Mouse (Mus musculus) liver, embryonic 11.5 days (tissue): ENCODE data around the gene Kpna6. TPM values are rescaled to one million over a fixed set of nuclear protein-coding genes. Genes with fewer than 3 reads are reported as not detected.

ENCODE experiments used
- ATAC-seq: fragments of 200-750 bp; cut with Nextera tagmentation; replicated peaks from 2 replicates; pipeline ENCODE4 v1.8.0; 2017; ENCODE audit warnings: moderate number of reproducible peaks, mild to moderate bottlenecking, moderate TSS enrichment, moderate library complexity; ENCODE audit not compliant: low FRiP score
- DNase-seq: peaks from one replicate; pipeline ENCODE4 v3.0.0-alpha.2; 2017; ENCODE audit warnings: low spot score
- H3K27ac ChIP-seq: fragments of 300-500 bp; sonication (generic); 2 replicates; pipeline ENCODE4 v1.5.1; 2014; ENCODE audit warnings: mild to moderate bottlenecking, low read depth, low read length, control low read depth
- H3K27me3 ChIP-seq: fragments of 300-500 bp; sonication (generic); replicated peaks from 2 replicates; pipeline ENCODE4 v1.6.1; 2014; ENCODE audit warnings: low read length, mixed read lengths; ENCODE audit not compliant: control insufficient read depth, insufficient read depth
- H3K36me3 ChIP-seq: fragments of 300-500 bp; sonication (generic); 2 replicates; pipeline ENCODE4 v1.6.1; 2014; ENCODE audit warnings: mild to moderate bottlenecking, low read length, moderate library complexity, mixed read lengths; ENCODE audit not compliant: control insufficient read depth, insufficient read depth
- H3K4me1 ChIP-seq: fragments of 300-500 bp; sonication (generic); replicated peaks from 2 replicates; pipeline ENCODE4 v1.6.1; 2014; ENCODE audit warnings: low read length, mixed read lengths; ENCODE audit not compliant: control insufficient read depth, insufficient read depth
- H3K4me2 ChIP-seq: fragments of 300-500 bp; sonication (generic); 2 replicates; pipeline ENCODE4 v1.6.1; 2014; ENCODE audit warnings: mild to moderate bottlenecking, control low read depth, moderate library complexity
- H3K4me3 ChIP-seq: fragments of 300-500 bp; sonication (generic); 2 replicates; pipeline ENCODE4 v1.5.1; 2014; ENCODE audit warnings: low read depth, low read length, control low read depth
- H3K9ac ChIP-seq: fragments of 300-500 bp; sonication (generic); 2 replicates; pipeline ENCODE4 v1.6.1; 2014; ENCODE audit warnings: low read depth, low read length, control low read depth
- H3K9me3 ChIP-seq: fragments of 300-500 bp; sonication (generic); 2 replicates; pipeline ENCODE4 v1.6.1; 2016; ENCODE audit warnings: low read length, inconsistent platforms, mixed read lengths; ENCODE audit not compliant: control insufficient read depth
- WGBS: fragments of 180-500 bp; shearing (Covaris S2); extraction: QIAGEN DNeasy Blood & Tissue Kit; methylation state at CpG from one replicate; pipeline ENCODE4 v1.1.7; 2014; 5-methylcytosine and 5-hydroxymethylcytosine counted together
- polyA plus RNA-seq: library from polyadenylated mRNA; unstranded; fragments of >200 nt; fragmentation: Nextera tagmentation; extraction: Ambion mirVana; gene quantifications from 2 replicates; pipeline ENCODE4 v1.2.1, GENCODE M21; 2014

The Kpna6 gene
- polyA plus RNA-seq, 1 experiment from 2014 or later: 11.7 TPM

DNA sequence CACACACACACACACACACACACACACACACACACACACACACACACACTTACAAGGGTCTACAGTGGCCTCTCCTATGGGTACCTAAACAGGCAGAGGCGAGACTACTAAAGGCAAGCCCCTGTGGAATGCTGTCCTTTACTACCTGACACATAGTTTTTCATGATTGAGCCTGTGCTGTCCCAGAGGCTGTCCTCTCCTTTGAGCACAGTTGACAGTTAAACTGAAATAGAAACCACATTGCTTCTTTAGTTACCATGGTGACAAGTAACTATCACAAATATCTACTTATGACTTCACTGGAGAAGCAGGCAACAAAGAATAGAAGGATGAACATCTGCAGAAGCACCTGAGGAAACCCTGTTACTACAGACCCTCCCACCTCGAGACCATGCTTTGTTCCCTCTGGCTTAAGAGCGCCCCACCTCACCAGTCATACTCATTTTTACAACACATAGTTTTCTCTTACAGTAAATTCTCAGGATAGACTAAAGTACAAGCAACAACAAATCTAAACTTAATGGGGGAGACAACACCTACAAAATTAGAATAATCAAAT lies 10.2 kb downstream of the Kpna6 start:
- Histone ChIP-seq H3K27me3 (no peaks in the 10 kb centered on the region), H3K4me1 (no peaks in the 10 kb centered on the region), H3K27ac (no peak overlapping the region), H3K4me2 (no peak overlapping the region), H3K9ac (no peak overlapping the region), H3K9me3 (no peaks in the 10 kb centered on the region), H3K36me3 (peaks cover 25% of the 10 kb centered on the region), H3K4me3 (no peak overlapping the region)
- DNase-seq (no peak), ATAC-seq (no peak)
- 88% methylated on average over 3 of the region's 3 CpGs for WGBS

DNA sequence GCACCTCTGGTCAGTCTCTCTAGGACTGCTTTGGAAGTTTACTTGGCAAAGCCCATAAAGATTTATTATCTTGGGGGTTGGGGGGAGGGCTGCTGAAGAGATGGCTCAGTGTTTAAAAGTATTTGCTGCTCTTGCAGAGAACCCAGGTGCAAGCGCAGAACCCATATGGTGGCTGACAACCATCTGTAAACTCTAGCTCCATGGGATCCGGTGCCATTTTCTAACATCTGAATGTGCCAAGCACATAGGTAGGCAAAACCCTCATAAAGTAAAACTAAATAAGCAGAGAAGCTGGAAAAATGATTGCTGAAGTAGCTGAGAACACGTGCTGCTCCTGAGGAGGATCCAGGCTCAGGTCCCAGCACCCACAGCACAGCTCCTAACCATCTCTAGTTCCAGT lies 11.0 kb downstream of the Kpna6 start:
- Histone ChIP-seq H3K27me3 (no peaks in the 10 kb centered on the region), H3K36me3 (peaks cover 28% of the 10 kb centered on the region)
- WGBS: 86% methylated on average over 3 of the region's 3 CpGs

DNA sequence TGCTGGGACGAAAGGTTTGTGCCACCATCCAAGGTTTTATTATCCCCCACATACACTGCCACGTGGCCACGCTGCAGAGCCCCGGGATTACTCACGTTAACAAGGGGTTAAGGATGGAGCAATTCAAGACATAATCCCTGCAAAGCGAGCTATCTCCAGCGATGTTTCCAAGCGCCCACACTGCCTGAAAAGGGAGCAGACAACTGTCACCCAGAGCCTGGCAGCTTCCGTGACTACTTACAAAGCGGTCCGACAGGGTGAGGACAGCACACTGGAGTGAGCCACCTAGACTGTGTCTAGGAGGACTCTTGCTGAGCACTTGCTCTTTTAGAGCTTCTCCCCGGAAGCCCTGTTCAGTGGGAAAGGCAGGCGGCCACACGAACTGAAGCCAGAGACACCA lies 17.8 kb downstream of the Kpna6 start:
- Histone ChIP-seq H3K36me3 (peaks cover 57% of the 10 kb centered on the region), H3K4me3 (no peak overlapping the region), H3K4me1 (no peaks in the 10 kb centered on the region), H3K27ac (no peak overlapping the region), H3K9ac (no peak overlapping the region), H3K27me3 (no peaks in the 10 kb centered on the region), H3K4me2 (no peak overlapping the region), H3K9me3 (no peaks in the 10 kb centered on the region)
- ATAC-seq: no peak
- 91% methylated on average over 14 of the region's 14 CpGs for WGBS
- DNase-seq: no peak

More for the DNA sequence above, 11.0 kb downstream of the Kpna6 start:
- H3K9me3 ChIP-seq: no peaks in the 10 kb centered on the region
- no peak overlapping the region for H3K4me3 ChIP-seq
- DNase-seq (no peak), ATAC-seq (no peak)
- H3K4me2 ChIP-seq: no peak overlapping the region
- no peak overlapping the region for H3K27ac ChIP-seq
- H3K4me1 ChIP-seq: no peaks in the 10 kb centered on the region
- H3K9ac ChIP-seq: no peak overlapping the region

DNA sequence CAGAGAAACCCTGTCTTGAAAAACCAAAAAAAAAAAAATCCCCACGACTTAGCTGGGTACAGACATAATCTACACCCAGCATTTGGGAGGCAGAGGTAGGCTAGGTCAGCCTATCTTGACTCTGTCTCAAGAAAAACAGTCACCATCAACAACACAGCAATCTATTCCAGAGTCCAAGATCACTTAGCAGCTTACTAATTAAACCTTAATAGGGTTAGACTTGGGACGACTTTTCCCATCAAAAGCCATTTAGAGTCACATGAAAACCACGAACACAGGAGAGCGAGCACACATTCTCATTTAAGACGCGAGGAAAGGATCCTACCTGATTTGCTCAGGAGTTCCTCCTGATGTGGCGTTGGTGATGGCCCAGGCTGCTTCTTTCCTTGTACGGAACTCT lies 22.2 kb downstream of the Kpna6 start:
- no peak overlapping the region for H3K4me3 ChIP-seq
- no peak for ATAC-seq
- peaks cover 61% of the 10 kb centered on the region for H3K36me3 ChIP-seq
- no peak for DNase-seq
- WGBS: 92% methylated on average over 8 of the region's 8 CpGs
- H3K27ac ChIP-seq: no peak overlapping the region
- no peak overlapping the region for H3K9ac ChIP-seq
- H3K4me1 ChIP-seq: no peaks in the 10 kb centered on the region
- H3K9me3 ChIP-seq: no peaks in the 10 kb centered on the region
- H3K4me2 ChIP-seq: no peak overlapping the region
- no peaks in the 10 kb centered on the region for H3K27me3 ChIP-seq

DNA sequence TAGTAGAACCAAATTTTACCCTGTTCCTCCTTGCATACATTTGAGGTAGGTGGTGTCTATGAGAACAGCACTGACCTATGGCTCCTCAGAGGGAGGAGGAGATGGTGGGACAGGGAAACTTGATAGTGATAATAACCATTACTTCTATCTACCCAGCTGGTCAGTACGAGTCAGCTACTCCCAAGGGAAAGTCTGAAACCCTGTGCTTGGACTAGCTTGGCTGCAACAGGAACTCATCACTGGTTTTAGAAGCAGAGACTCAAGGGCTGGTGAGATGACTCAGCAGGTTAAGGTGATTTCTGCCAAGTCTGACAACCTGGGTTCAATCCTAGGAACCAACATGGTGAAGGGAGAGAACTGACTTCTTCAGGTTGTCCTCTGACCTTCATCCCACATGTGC lies 23.9 kb downstream of the Kpna6 start:
- no peak overlapping the region for H3K4me3 ChIP-seq
- H3K4me2 ChIP-seq: no peak overlapping the region
- no peaks in the 10 kb centered on the region for H3K9me3 ChIP-seq
- H3K4me1 ChIP-seq: no peaks in the 10 kb centered on the region
- 67% methylated on average over 1 of the region's 1 CpGs for WGBS
- H3K36me3 ChIP-seq: peaks cover 55% of the 10 kb centered on the region
- DNase-seq (no peak), ATAC-seq (no peak)
- H3K9ac ChIP-seq: no peak overlapping the region
- H3K27me3 ChIP-seq: no peaks in the 10 kb centered on the region
- H3K27ac ChIP-seq: no peak overlapping the region

DNA sequence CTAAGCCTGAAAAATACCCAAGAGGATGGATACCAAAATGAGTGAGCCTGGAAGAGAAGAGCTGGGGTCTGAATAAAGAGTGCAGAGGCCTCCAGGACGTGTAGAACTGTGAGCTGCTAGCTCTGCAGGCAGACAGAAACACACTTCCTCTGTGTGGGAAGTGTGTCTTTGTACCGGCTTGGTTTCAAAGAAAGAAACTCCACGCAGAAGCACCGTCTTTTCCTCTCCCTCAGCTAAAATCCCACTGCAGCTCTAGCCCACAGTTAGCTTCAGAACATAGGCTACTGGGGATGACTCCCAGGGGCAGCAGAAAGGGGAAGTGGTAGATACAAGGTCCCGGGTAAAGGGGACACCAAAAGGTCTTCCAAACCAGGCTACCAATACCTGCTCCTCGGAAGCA lies 27.4 kb downstream of the Kpna6 start:
- 0 out of 2 replicates have a peak, but pooled peaks cover 5% of the 10 kb centered on the region for H3K4me1 ChIP-seq
- DNase-seq: no peak
- H3K9ac ChIP-seq: no peak overlapping the region
- no peaks in the 10 kb centered on the region for H3K27me3 ChIP-seq
- WGBS: 74% methylated on average over 6 of the region's 6 CpGs
- no peak overlapping the region for H3K27ac ChIP-seq
- no peaks in the 10 kb centered on the region for H3K9me3 ChIP-seq
- H3K4me3 ChIP-seq: no peak overlapping the region
- peaks cover 33% of the 10 kb centered on the region for H3K36me3 ChIP-seq
- ATAC-seq: no peak
- H3K4me2 ChIP-seq: no peak overlapping the region

DNA sequence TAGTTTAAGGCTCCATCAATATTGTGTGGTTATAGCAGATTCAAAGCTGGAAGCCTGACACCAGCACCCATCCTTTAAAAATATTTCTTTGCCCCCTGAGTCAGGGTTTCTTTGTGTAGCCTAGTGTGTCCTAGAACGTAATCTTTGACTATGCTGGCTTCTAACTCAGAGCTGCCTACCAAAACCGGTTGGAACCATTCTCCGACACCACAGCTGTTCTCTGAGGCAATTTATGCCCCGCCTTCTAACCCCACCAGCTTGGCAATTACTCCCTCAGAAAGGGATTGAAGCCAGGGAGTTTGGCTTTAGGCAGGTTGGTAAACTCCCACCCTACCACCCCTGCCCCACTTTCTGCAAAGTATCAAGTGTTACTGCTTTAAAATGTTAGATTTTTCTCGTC lies 30.8 kb downstream of the Kpna6 start:
- 60% methylated on average over 5 of the region's 5 CpGs for WGBS
- Histone ChIP-seq H3K4me3 (peak overlapping the region; percentile 23; the same call in 1 of the 2 replicates), H3K4me2 (peak overlapping the region; percentile 91), H3K27me3 (no peaks in the 10 kb centered on the region), H3K9ac (peak overlapping the region; percentile 44), H3K4me1 (peaks cover 16% of the 10 kb centered on the region), H3K27ac (peak overlapping the region; percentile 26; the same call in 1 of the 2 replicates), H3K9me3 (no peaks in the 10 kb centered on the region), H3K36me3 (peaks cover 33% of the 10 kb centered on the region)
- DNase-seq (no peak), ATAC-seq (no peak)

DNA sequence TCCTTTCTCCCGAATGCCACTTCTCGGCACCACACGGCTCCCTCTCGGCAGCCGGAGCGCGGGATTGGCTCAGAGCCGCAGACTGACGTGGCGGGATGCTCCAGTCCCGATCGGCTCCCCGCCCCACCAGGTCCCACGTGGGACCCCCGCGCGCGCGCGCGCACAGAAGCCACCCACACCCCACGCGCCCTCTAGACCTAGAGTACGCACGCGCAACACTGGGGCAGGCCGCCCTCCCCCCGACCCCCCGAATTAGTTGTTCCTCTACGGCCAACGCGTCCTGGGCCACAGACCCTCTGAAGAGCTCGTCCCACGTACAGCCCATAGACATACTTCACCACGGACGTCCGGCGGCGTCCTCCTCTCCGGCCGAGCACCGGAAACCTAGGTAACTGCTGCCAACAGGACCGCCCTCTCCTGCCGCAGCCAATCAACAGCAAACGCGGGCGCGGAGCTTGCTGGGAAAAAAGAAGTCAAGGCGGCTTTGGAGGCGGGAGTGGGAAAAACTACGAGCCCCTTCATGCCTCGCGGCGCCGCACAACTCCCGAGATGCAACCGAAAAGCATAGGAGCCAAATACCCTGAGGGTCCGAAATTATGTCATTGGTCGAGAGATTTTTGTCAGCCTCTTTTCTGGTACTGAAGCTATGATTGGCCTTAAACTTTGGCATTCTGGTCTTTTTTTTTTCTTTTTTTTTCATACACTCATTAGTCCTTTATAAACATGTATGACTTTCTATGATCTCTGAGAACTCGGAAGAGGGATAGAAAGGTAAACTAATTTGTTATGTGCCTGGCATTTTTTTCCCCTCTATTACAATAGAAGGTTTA lies 31.7 kb downstream of the Kpna6 start, which contains the start of gene Txlna:
Gene Txlna (minus strand): TSS at position 428 of the 830 bp plus-strand sequence.
- ATAC-seq: peak; percentile 92
- peak; percentile 96 for DNase-seq
- peak within 1 kb of the TSS; percentile 82 for H3K27ac ChIP-seq
- H3K4me2 ChIP-seq: peak within 1 kb of the TSS; percentile 91
- no peaks in the 10 kb centered on the region for H3K9me3 ChIP-seq
- H3K36me3 ChIP-seq: peaks cover 35% of the 10 kb centered on the region
- peak within 1 kb of the TSS; percentile 72 for H3K4me3 ChIP-seq
- 1% methylated on average over 60 of the region's 60 CpGs for WGBS
- peak within 1 kb of the TSS; percentile 75 for H3K9ac ChIP-seq
- H3K27me3 ChIP-seq: no peaks in the 10 kb centered on the region
- peaks cover 16% of the 10 kb centered on the region for H3K4me1 ChIP-seq
